6 mouse cellular contexts compared by ENCODE assay signal in the genomic region with DNA sequence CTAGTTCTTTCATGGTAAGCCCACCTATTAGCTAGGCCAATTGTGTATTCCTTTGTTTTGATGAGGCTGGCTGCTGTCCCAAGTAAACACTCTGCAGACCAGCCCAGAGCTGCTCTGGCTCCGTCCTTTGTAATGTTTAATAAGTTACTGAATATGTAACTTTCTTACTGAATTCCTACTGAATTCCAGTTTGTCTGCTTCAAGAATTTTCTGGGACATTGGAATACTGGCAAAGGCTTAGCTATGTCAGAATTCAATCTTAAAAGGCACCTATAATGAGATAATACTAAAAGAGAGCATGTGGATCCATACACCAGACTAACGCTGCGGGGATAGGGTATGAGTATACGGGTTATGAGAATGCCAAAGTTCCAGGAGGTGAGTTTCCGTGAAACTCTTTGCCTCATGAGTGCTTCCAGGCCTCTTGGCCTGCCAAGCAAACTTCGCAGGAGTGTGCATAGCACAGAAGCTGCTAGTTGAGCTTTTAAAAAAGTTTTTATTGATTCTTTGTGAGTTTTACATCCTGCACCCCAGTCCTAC.
DNase-seq lines count a peak whose midpoint lies in the region; TF ChIP-seq lines count a peak whose summit lies in the region.
"Not testable (repeated sequence)": the region's sequence is repeated elsewhere in the genome, so short reads cannot be mapped to it uniquely, and the experiment has no call there.

No protein-coding gene starts in this region.

- peak; percentile 46 for DNase-seq in R1 (ENCODE audit: low read depth, low spot score)
- DNase-seq in kidney, adult 11 months: peak; percentile 35
- peak; percentile 75 for DNase-seq in kidney, adult 2 months
- DNase-seq in kidney, adult 9 months: peak; percentile 73
- DNase-seq in kidney, postnatal 14 days: peak; percentile 7
- DNase-seq in kidney, postnatal 36 days: peak; percentile 16 to 36

- not testable (repeated sequence) for TF ChIP-seq CTCF in kidney, adult 2 months (conservative IDR thresholded peaks at IDR 0.05; ENCODE audit: insufficient read depth, insufficient read length, low read depth, low read length)

- not testable (repeated sequence) for H3K4me3 ChIP-seq in kidney, adult 2 months (ENCODE audit: insufficient read depth, low read depth, low read length)

- not testable (repeated sequence) for H3K36me3 ChIP-seq in kidney, adult 2 months (ENCODE audit: control insufficient read depth, insufficient read depth, low read length)

- H3K27ac ChIP-seq in kidney, adult 2 months (ENCODE audit: insufficient read depth, low read depth, low read length): not testable (repeated sequence)

- H3K27me3 ChIP-seq in kidney, adult 2 months (replicated peaks; ENCODE audit: control insufficient read depth, insufficient read depth, low read length): not testable (repeated sequence)

- not testable (repeated sequence) for TF ChIP-seq POLR2A in kidney, adult 2 months (IDR thresholded peaks at IDR 0.05; ENCODE audit: low read depth, low read length)

- WGBS in kidney, adult 2 months: 43% methylated on average over 6 of the region's 6 CpGs

- H3K4me1 ChIP-seq in kidney, adult 2 months (ENCODE audit: control insufficient read depth, insufficient read depth, low read length): not testable (repeated sequence)

Comparison
In these comparisons a context has a peak if more than half of its experiments do, and no peak if none do; other contexts are left out.
1. DNase-seq: peak in every context shown above with its lines; median percentile 75 in kidney, adult 2 months; 73 in kidney, adult 9 months; 46 in R1; 35 in kidney, adult 11 months; 26 in kidney, postnatal 36 days; 7 in kidney, postnatal 14 days.